Mouse (Mus musculus): Measurements from ENCODE around the gene Gpatch8. TPM values are rescaled to one million over a fixed set of nuclear protein-coding genes. Genes with fewer than 3 reads are reported as not detected.

Gpatch8 gene
- polyA plus RNA-seq, 1 experiment from 2014 or later, result 75.1 TPM

GRCm38 (mm10) chr11:102443740-102444139, 112.5 kb downstream of the Gpatch8 start:
- Histone ChIP-seq H3K4me2 (no peak overlapping the region), H3K27ac (0 out of 2 replicates have a peak overlapping the region, but pooled peaks have one; percentile 8), H3K9me3 (replicated peaks) (no peaks in the 10 kb centered on the region), H3K4me3 (no peak overlapping the region), H3K4me1 (peaks cover 49% of the 10 kb centered on the region), H3K36me3 (ENCODE audit: poor library complexity, severe bottlenecking) (peaks cover 51% of the 10 kb centered on the region), H3K27me3 (peaks cover 18% of the 10 kb centered on the region; the same call in 1 of the 2 replicates), H3K9ac (no peak overlapping the region)
- WGBS, result 77% methylated on average over 12 of the region's 12 CpGs
- no peak for ATAC-seq

GRCm38 (mm10) chr11:102442089-102442488, 114.1 kb downstream of the Gpatch8 start:
- H3K4me2 ChIP-seq, result no peak overlapping the region
- H3K27ac ChIP-seq, result no peak overlapping the region
- WGBS, result 90% methylated on average over 6 of the region's 6 CpGs
- no peak overlapping the region for H3K4me3 ChIP-seq
- H3K9me3 ChIP-seq (replicated peaks), result no peaks in the 10 kb centered on the region
- no peak for ATAC-seq
- H3K4me1 ChIP-seq, result peaks cover 54% of the 10 kb centered on the region
- H3K27me3 ChIP-seq, result peaks cover 12% of the 10 kb centered on the region; the same call in 1 of the 2 replicates
- peaks cover 67% of the 10 kb centered on the region for H3K36me3 ChIP-seq (ENCODE audit: poor library complexity, severe bottlenecking)
- no peak overlapping the region for H3K9ac ChIP-seq

- peaks cover 12% of the 10 kb centered on the region; the same call in 1 of the 2 replicates for H3K27me3 ChIP-seq
- peaks cover 72% of the 10 kb centered on the region for H3K36me3 ChIP-seq (ENCODE audit: poor library complexity, severe bottlenecking)
- H3K9ac ChIP-seq, result no peak overlapping the region
- peaks cover 57% of the 10 kb centered on the region for H3K4me1 ChIP-seq
- H3K4me3 ChIP-seq, result no peak overlapping the region
- ATAC-seq, result no peak
- no peaks in the 10 kb centered on the region for H3K9me3 ChIP-seq (replicated peaks)
- WGBS, result 84% methylated on average over 3 of the region's 3 CpGs
- H3K27ac ChIP-seq, result no peak overlapping the region
- no peak overlapping the region for H3K4me2 ChIP-seq
These were observed 114.8 kb downstream of the Gpatch8 start for GRCm38 (mm10) chr11:102441434-102441833.

GRCm38 (mm10) chr11:102440255-102440654, 115.9 kb downstream of the Gpatch8 start:
- no peak for ATAC-seq
- peaks cover 84% of the 10 kb centered on the region for H3K36me3 ChIP-seq (ENCODE audit: poor library complexity, severe bottlenecking)
- no peak overlapping the region for H3K27ac ChIP-seq
- peaks cover 12% of the 10 kb centered on the region; the same call in 1 of the 2 replicates for H3K27me3 ChIP-seq
- WGBS, result 94% methylated on average over 8 of the region's 8 CpGs
- no peak overlapping the region for H3K4me3 ChIP-seq
- H3K4me2 ChIP-seq, result no peak overlapping the region
- no peaks in the 10 kb centered on the region for H3K9me3 ChIP-seq (replicated peaks)
- peaks cover 50% of the 10 kb centered on the region for H3K4me1 ChIP-seq
- no peak overlapping the region for H3K9ac ChIP-seq

GRCm38 (mm10) chr11:102439093-102440082, 116.8 kb downstream of the Gpatch8 start:
- no peak overlapping the region for H3K4me3 ChIP-seq
- no peak overlapping the region for H3K4me2 ChIP-seq
- no peak overlapping the region for H3K9ac ChIP-seq
- 0 out of 2 replicates have a peak overlapping the region, but pooled peaks have one; percentile 2 for H3K27ac ChIP-seq
- peaks cover 12% of the 10 kb centered on the region; the same call in 1 of the 2 replicates for H3K27me3 ChIP-seq
- H3K4me1 ChIP-seq, result peaks cover 43% of the 10 kb centered on the region
- WGBS, result 78% methylated on average over 14 of the region's 14 CpGs
- no peak for ATAC-seq
- peaks cover 91% of the 10 kb centered on the region for H3K36me3 ChIP-seq (ENCODE audit: poor library complexity, severe bottlenecking)
- no peaks in the 10 kb centered on the region for H3K9me3 ChIP-seq (replicated peaks)

GRCm38 (mm10) chr11:102438212-102439092, 117.7 kb downstream of the Gpatch8 start:
- Histone ChIP-seq H3K36me3 (ENCODE audit: poor library complexity, severe bottlenecking) (peaks cover 86% of the 10 kb centered on the region), H3K9ac (peak overlapping the region; percentile 68), H3K4me2 (peak overlapping the region; percentile 67), H3K4me3 (peak overlapping the region; percentile 37), H3K4me1 (peaks cover 40% of the 10 kb centered on the region), H3K27ac (peak overlapping the region; percentile 70), H3K9me3 (replicated peaks) (no peaks in the 10 kb centered on the region), H3K27me3 (peaks cover 12% of the 10 kb centered on the region; the same call in 1 of the 2 replicates)
- ATAC-seq, result peak; percentile 30
- WGBS, result 8% methylated on average over 72 of the region's 77 CpGs

GRCm38 (mm10) chr11:102437120-102438061, 118.8 kb downstream of the Gpatch8 start:
- Histone ChIP-seq H3K36me3 (ENCODE audit: poor library complexity, severe bottlenecking) (peaks cover 77% of the 10 kb centered on the region), H3K9me3 (replicated peaks) (no peaks in the 10 kb centered on the region), H3K4me2 (peak overlapping the region; percentile 67), H3K27me3 (peaks cover 12% of the 10 kb centered on the region; the same call in 1 of the 2 replicates), H3K9ac (peak overlapping the region; percentile 68), H3K4me1 (peaks cover 40% of the 10 kb centered on the region), H3K4me3 (peak overlapping the region; percentile 37), H3K27ac (peak overlapping the region; percentile 70)
- 4% methylated on average over 86 of the region's 87 CpGs for WGBS
- peak; percentile 41; the same call in 1 of the 2 replicates for ATAC-seq

GRCm38 (mm10) chr11:102436471-102436790, 119.8 kb downstream of the Gpatch8 start:
- H3K36me3 ChIP-seq (ENCODE audit: poor library complexity, severe bottlenecking), result peaks cover 68% of the 10 kb centered on the region
- H3K4me2 ChIP-seq, result no peak overlapping the region
- no peak overlapping the region for H3K27ac ChIP-seq
- H3K9ac ChIP-seq, result no peak overlapping the region
- H3K4me1 ChIP-seq, result peaks cover 45% of the 10 kb centered on the region
- WGBS, result 79% methylated on average over 10 of the region's 10 CpGs
- no peaks in the 10 kb centered on the region for H3K9me3 ChIP-seq (replicated peaks)
- no peak for ATAC-seq
- H3K27me3 ChIP-seq, result peaks cover 12% of the 10 kb centered on the region; the same call in 1 of the 2 replicates
- H3K4me3 ChIP-seq, result no peak overlapping the region

GRCm38 (mm10) chr11:102435754-102436470, 120.3 kb downstream of the Gpatch8 start:
- Histone ChIP-seq H3K9me3 (replicated peaks) (no peaks in the 10 kb centered on the region), H3K27me3 (peaks cover 12% of the 10 kb centered on the region; the same call in 1 of the 2 replicates), H3K27ac (no peak overlapping the region), H3K36me3 (ENCODE audit: poor library complexity, severe bottlenecking) (peaks cover 62% of the 10 kb centered on the region), H3K9ac (no peak overlapping the region), H3K4me3 (no peak overlapping the region), H3K4me2 (no peak overlapping the region), H3K4me1 (peaks cover 50% of the 10 kb centered on the region)
- WGBS, result 91% methylated on average over 18 of the region's 18 CpGs
- no peak for ATAC-seq

- Histone ChIP-seq H3K9ac (no peak overlapping the region; the same call in 1 of the 2 replicates), H3K27ac (no peak overlapping the region), H3K4me3 (no peak overlapping the region), H3K4me1 (peaks cover 55% of the 10 kb centered on the region), H3K36me3 (ENCODE audit: poor library complexity, severe bottlenecking) (peaks cover 54% of the 10 kb centered on the region), H3K9me3 (replicated peaks) (no peaks in the 10 kb centered on the region), H3K4me2 (no peak overlapping the region), H3K27me3 (peaks cover 11% of the 10 kb centered on the region; the same call in 1 of the 2 replicates)
- WGBS, result 90% methylated on average over 11 of the region's 11 CpGs
- no peak for ATAC-seq
These were observed 121.1 kb downstream of the Gpatch8 start for GRCm38 (mm10) chr11:102434816-102435705.

Data from forebrain, embryonic 13.5 days (tissue).